Mouse (Mus musculus): ENCODE measurements around the gene Sap30bp. TPM values are rescaled to one million over a fixed set of nuclear protein-coding genes. Genes with fewer than 3 reads are reported as not detected.

Sap30bp gene
- total and polyA plus RNA-seq, 3 experiments = 49.1 to 69.2 TPM; not detected in 1

DNA sequence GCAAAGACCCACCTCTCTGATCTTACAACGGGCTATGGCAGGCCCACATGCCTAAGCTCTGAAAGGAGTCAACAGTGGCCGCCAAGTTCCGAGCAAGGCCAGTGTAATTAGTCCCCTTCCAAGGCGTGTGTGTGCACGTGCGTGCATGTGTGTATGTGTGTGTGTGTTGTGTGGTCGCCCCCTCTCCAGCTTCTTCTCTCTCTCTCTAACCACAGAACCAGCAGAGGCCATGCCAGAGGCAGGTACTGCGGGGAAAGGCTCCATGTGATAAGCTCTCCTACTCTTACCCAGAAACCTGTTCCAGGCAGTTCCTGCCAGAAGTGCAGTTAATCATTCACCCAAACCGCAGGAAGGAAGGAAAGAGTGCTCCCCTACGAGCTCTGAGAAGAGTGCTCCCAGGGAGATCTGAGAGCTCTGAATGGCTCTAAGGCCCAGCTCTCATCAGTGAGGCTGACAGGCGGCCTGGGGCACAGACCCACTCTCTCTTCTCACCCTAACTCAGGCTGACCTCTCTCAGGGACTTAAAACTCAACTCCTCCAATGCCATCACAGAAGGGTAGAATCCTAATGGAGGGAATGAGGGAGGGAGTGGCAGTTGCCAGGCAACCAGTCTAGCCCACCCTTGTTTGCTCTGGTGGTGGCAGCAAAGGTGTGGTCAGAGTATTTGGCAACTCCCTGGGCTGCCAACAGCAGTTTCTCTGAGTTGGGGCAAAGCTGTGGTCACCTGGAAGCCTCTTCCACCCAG is 21.3 kb upstream of the Sap30bp start, which contains the start of gene Smim6 (continued):
- no peak for TF ChIP-seq ZKSCAN1 (IDR thresholded peaks at IDR 0.05; ENCODE audit: low read depth, low read length)
- no peak for TF ChIP-seq CTCF (IDR thresholded peaks at IDR 0.05 in 2 of 3, conservative IDR thresholded peaks at IDR 0.05 in 1 of 3; ENCODE audit: control insufficient read depth in 1 of 3, insufficient read depth in 1 of 3, low read depth in 2 of 3, low read length in 3 of 3, poor library complexity in 1 of 3, severe bottlenecking in 1 of 3)
- TF ChIP-seq RAD21 (IDR thresholded peaks at IDR 0.05; ENCODE audit: low read depth, low read length) = no peak
- TF ChIP-seq ZC3H11A (IDR thresholded peaks at IDR 0.05; ENCODE audit: low read depth, low read length) = no peak

DNA sequence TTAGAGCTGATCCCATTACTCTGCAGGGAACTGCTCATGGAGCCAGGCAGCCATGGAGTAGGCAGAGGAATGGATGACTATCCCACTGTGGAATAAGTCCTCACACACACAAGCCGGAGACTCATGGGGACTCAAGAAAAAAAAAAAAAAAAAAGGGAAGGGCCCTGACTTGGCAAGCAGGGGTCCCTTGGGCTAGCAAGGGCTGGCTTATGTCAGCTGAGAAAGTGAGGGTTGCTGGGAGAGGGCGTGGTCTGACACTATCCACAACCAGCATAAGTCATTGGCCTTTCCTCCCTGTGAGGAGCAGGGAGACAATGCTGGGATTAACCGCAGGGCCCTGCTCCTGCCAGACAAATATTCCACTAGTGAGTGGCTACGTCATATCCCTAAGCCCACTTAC is 16.5 kb upstream of the Sap30bp start:
- Histone ChIP-seq H3K27ac (ENCODE audit: control insufficient read depth, low read depth, low read length) (no peak overlapping the region), H3K9ac (ENCODE audit: control insufficient read depth, low read depth, low read length, poor library complexity, severe bottlenecking) (no peak overlapping the region), H3K36me3 (ENCODE audit: control insufficient read depth in 1 of 2, insufficient read depth in 2 of 2, low read length in 2 of 2) (peaks cover 0 to 13% of the 10 kb centered on the region in 2 experiments; a peak in 2 of 4 replicates), H3K79me2 (ENCODE audit: control insufficient read depth, insufficient read depth, low read length, poor library complexity) (no peaks in the 10 kb centered on the region), H3K9me3 (replicated peaks; ENCODE audit: insufficient read depth, low read length) (no peaks in the 10 kb centered on the region), H3K4me1 (ENCODE audit: control insufficient read depth in 1 of 2, insufficient read depth in 2 of 2, low read length in 2 of 2) (peaks cover 0 to 23% of the 10 kb centered on the region in 2 experiments; a peak in 2 of 4 replicates), H3K27me3 (ENCODE audit: control insufficient read depth in 1 of 2, insufficient read depth in 2 of 2, low read length in 2 of 2) (no peaks in the 10 kb centered on the region), H3K4me3 (ENCODE audit: control insufficient read depth in 1 of 2, insufficient read depth in 1 of 2, low read depth in 2 of 2, low read length in 2 of 2) (no peak overlapping the region)
- peak; percentile 24; the same call in 1 of the 2 replicates for TF ChIP-seq ETS1 (IDR thresholded peaks at IDR 0.05; ENCODE audit: low read depth, low read length)
- peak; percentile 81 for TF ChIP-seq ZNF384 (IDR thresholded peaks at IDR 0.05; ENCODE audit: low read depth, low read length)
- no peak for TF ChIP-seq MXI1 (IDR thresholded peaks at IDR 0.05; ENCODE audit: low read depth, low read length)
- peak; percentile 65 for DNase-seq (ENCODE audit: low read depth, low spot score)

DNA sequence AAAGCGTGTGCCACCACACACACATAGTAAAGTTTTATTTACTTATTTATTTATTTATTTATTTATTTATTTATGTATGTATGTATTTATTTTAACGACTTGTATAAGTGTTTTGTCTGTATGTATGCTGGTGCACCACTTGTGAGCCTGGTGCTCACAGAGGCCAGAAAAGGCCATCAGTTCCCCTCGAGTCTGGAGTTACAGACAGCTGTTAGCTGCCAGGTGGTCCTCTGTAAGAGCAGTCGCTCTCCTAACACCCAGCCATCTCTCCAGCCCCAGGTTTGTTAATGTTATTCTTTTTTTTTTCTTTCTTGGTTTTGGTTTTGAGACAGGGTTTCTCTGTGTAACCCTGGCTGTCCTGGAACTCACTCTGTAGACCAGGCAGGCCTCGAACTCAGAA is 14.4 kb upstream of the Sap30bp start:
- Histone ChIP-seq H3K4me3 (ENCODE audit: control insufficient read depth in 1 of 2, insufficient read depth in 1 of 2, low read depth in 2 of 2, low read length in 2 of 2) (no peak overlapping the region), H3K9me3 (replicated peaks; ENCODE audit: insufficient read depth, low read length) (no peaks in the 10 kb centered on the region), H3K36me3 (ENCODE audit: control insufficient read depth in 1 of 2, insufficient read depth in 2 of 2, low read length in 2 of 2) (peaks cover 0 to 3% of the 10 kb centered on the region in 2 experiments; a peak in 2 of 4 replicates), H3K27me3 (ENCODE audit: control insufficient read depth in 1 of 2, insufficient read depth in 2 of 2, low read length in 2 of 2) (no peaks in the 10 kb centered on the region), H3K27ac (ENCODE audit: control insufficient read depth, low read depth, low read length) (no peak overlapping the region), H3K9ac (ENCODE audit: control insufficient read depth, low read depth, low read length, poor library complexity, severe bottlenecking) (no peak overlapping the region), H3K79me2 (ENCODE audit: control insufficient read depth, insufficient read depth, low read length, poor library complexity) (no peaks in the 10 kb centered on the region), H3K4me1 (ENCODE audit: control insufficient read depth in 1 of 2, insufficient read depth in 2 of 2, low read length in 2 of 2) (peaks cover 0 to 11% of the 10 kb centered on the region in 2 experiments; a peak in 1 of 4 replicates)
- TF ChIP-seq RAD21 (IDR thresholded peaks at IDR 0.05; ENCODE audit: low read depth, low read length) = no peak
- no peak for TF ChIP-seq KAT2A (conservative IDR thresholded peaks at IDR 0.05; ENCODE audit: low read depth, low read length)
- no peak for TF ChIP-seq ETS1 (IDR thresholded peaks at IDR 0.05; ENCODE audit: low read depth, low read length)
- no peak for TF ChIP-seq BHLHE40 (IDR thresholded peaks at IDR 0.05; ENCODE audit: borderline replicate concordance, low read depth, low read length)
- no peak for TF ChIP-seq MEF2A (IDR thresholded peaks at IDR 0.05; ENCODE audit: extremely low read depth, insufficient replicate concordance, low read depth, low read length, poor library complexity, severe bottlenecking)
- TF ChIP-seq GABPA (IDR thresholded peaks at IDR 0.05; ENCODE audit: low read depth, low read length) = no peak
- TF ChIP-seq POLR2AphosphoS2 (IDR thresholded peaks at IDR 0.05; ENCODE audit: low read length) = no peak
- DNase-seq (ENCODE audit: low read depth, low spot score) = no peak

Measured in MEL (cell line).